Mouse (Mus musculus) spleen, postnatal 10 days (tissue): Measurements from ENCODE around the gene Cops9.

Source experiments
- DNase-seq, 2 experiments: peaks; one replicate each; pipeline ENCODE4 v3.0.0; 2021 to 2022; ENCODE audit warnings: low spot score in 2 of 2

The Cops9 gene

GRCm38 (mm10) chr1:92605482-92605881 is 36.3 kb downstream of the Cops9 start, which contains the start of gene Olfr1410:
TSS of gene Olfr1410 (plus strand) at chr1:92605782.
- DNase-seq: no peak

- DNase-seq: no peak
Observed at GRCm38 (mm10) chr1:92596019-92596418, 45.8 kb downstream of the Cops9 start.

- no peak for DNase-seq
Observed at GRCm38 (mm10) chr1:92594111-92594510, 47.7 kb downstream of the Cops9 start, which contains the start of gene Olfr1411. TSS of gene Olfr1411 (plus strand) at chr1:92594411.
